Mouse (Mus musculus) kidney, adult 8-10 months (tissue): ENCODE results near the gene Olfr1471.
"Not testable (repeated sequence)": the region's sequence is repeated elsewhere in the genome, so short reads cannot be mapped to it uniquely, and the experiment has no call there.

Experiments
- DNase-seq, 2 experiments: peaks; one replicate each; pipeline ENCODE4 v3.0.0; 2022

Gene Olfr1471

DNA sequence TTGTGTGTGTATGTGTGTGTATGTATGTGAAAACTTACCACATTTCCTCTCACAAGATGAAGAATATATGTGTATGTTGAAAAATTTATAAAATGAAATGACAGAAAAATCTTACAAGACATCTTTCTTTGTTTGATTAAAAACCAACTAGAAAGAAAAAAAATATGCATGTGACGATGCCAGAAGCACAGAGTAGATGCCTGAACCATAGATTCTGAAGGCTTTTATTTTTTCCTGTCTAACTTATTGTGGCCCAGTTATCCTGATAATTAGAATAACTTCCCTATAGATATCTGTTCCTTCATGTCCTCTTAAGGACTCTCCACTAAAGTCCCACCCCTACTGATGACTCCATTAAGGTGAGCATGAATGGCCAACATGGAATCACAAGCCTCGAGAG lies at the start of gene Olfr1471:
Gene Olfr1471 (plus strand): TSS at position 301 of the 400 bp plus-strand sequence.
- not testable (repeated sequence) for DNase-seq

DNA sequence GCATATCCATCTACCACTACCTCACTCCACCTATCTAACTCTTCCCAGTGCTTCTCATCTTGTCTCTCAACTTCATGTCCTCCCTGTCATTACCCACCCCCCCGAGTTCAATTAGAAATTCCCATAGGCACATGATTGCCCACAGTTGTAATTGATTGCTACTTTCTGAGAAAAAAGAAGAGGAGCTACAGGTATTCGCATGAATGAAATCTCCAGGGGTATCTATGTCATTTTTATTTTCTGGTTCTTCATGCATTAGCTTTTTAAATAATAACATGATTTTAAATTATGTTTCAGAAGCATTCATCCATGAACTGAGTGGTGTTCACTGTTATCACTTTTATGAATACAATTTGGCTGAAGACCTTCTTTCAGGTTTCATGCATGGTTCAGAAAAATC lies 35.7 kb upstream of the Olfr1471 start, which contains the start of gene Olfr1469:
Gene Olfr1469 (plus strand): TSS at position 301 of the 400 bp plus-strand sequence.
- no peak for DNase-seq

DNA sequence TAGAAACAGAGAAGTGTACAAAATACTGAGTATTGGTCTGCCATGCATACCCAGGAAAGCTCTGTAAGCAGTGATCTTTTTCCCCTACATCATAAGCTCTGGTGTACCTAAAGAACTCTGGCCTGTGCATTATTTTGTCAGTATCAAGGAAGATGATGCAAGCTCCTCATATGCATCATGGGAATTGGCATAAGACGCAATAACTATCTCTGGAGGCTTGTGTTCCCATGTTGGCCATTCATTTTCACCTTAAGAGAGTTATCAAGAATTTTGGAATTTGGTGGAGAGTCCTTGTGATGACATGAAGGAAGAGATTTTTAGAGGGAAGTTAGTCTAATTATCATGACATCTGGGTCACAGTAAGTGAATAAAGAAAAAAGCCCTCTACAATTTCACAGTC lies 12.8 kb downstream of the Olfr1471 start, which contains the start of gene Olfr1472:
Gene Olfr1472 (minus strand): TSS at position 101 of the 400 bp plus-strand sequence.
- no peak for DNase-seq

DNA sequence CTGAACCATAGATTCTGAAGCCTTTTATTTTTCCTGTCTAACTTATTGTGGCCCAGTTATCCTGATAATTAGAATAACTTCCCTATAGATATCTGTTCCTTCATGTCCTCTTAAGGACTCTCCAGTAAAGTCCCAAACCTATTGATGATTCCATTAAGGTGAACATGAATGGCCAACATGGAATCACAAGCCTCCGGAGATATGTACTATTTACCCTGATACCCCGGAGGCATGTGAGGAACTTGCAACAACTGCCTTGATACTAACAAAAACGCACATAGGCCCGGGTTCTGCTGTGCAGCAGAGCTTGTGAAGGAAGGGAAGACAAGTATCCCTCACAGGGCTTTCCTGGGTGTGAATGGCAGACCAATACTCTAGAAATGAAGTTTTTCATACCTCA lies 26.1 kb downstream of the Olfr1471 start, which contains the start of gene Olfr1474:
Gene Olfr1474 (plus strand): TSS at position 301 of the 400 bp plus-strand sequence.
- DNase-seq, result not testable (repeated sequence)

DNA sequence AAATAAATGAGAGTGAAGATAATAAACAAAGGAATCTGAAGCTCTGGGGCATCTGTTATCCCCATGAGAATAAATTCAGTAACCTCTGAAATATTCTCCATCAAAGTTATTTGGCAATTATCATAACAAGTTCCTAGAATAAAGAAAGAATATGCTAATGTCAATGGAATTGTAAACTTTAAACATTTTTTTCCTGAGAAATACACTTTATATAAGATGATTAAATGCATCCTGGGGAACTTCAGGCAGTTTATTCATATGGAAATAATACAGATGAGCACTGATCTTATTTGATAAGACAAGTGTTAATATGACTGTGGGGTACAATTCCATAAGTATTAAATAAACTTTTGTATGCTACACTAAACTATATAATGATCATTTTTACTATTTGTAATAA lies 36.9 kb downstream of the Olfr1471 start, which contains the start of gene Olfr1475:
Gene Olfr1475 (minus strand): TSS at position 101 of the 400 bp plus-strand sequence.
- DNase-seq, result no peak

DNA sequence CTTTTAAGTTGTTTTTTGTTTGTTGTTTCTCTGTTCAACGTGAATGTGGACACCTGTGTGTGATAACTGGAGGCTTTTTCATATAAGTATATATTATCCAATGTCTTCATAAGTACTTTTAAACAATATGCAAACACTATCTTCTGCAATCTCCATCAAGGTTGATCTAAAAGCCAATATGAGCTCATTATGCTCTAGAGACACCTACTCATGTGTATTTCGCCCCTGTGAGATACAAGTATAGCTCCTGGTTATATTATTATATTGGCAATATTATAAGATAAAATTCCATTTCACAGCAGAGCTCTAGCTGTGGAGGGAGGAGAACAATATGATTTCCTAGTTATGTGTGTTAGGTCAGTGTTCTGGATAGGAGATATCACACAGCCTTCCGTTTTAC lies 57.0 kb downstream of the Olfr1471 start, which contains the start of gene Olfr1477:
Gene Olfr1477 (plus strand): TSS at position 301 of the 400 bp plus-strand sequence.
- DNase-seq, result no peak
